7 mouse cellular contexts compared by ENCODE assay signal in genomic region chr17:35868961-35869345, GRCm38 (mm10). TPM values are rescaled to one million over a fixed set of nuclear protein-coding genes. Genes with fewer than 3 reads are reported as not detected.
DNase-seq lines count a peak whose midpoint lies in the region; ATAC-seq and TF ChIP-seq lines count a peak whose summit lies in the region.

No protein-coding gene starts in this region.

- H3K27ac ChIP-seq in neural tube, embryonic 11.5 days (ENCODE audit: low read depth, low read length), result peak overlapping the region; percentile 54; the same call in 1 of the 2 replicates
- peak overlapping the region; percentile 97 for H3K27ac ChIP-seq in embryonic fibroblast, embryonic 13.5 days (ENCODE audit: insufficient read depth, low read length)
- peak overlapping the region; percentile 52 for H3K27ac ChIP-seq in limb, embryonic 11.5 days (replicated peaks; ENCODE audit: low read depth, low read length)
- peak overlapping the region; percentile 80 for H3K27ac ChIP-seq in small intestine, adult 2 months (ENCODE audit: insufficient read depth, low read depth, low read length)

- H3K36me3 ChIP-seq in neural tube, embryonic 11.5 days (ENCODE audit: control insufficient read depth, insufficient read depth, low read length), result peaks cover 7% of the 10 kb centered on the region; the same call in 1 of the 2 replicates
- peaks cover 6% of the 10 kb centered on the region; the same call in 1 of the 2 replicates for H3K36me3 ChIP-seq in limb, embryonic 11.5 days (ENCODE audit: control insufficient read depth, insufficient read depth, low read length)
- H3K36me3 ChIP-seq in small intestine, adult 2 months (ENCODE audit: control insufficient read depth, insufficient read depth, low read length), result no peaks in the 10 kb centered on the region

- peaks cover 37% of the 10 kb centered on the region for H3K4me1 ChIP-seq in neural tube, embryonic 11.5 days (ENCODE audit: control insufficient read depth, insufficient read depth, low read length)
- H3K4me1 ChIP-seq in embryonic fibroblast, embryonic 13.5 days (ENCODE audit: control insufficient read depth, insufficient read depth, low read length), result peaks cover 16% of the 10 kb centered on the region
- peaks cover 38% of the 10 kb centered on the region for H3K4me1 ChIP-seq in limb, embryonic 11.5 days (ENCODE audit: control insufficient read depth, insufficient read depth, low read length)
- peaks cover 16% of the 10 kb centered on the region for H3K4me1 ChIP-seq in small intestine, adult 2 months (ENCODE audit: control insufficient read depth, insufficient read depth, insufficient read length, low read length)

- WGBS in neural tube, embryonic 11.5 days, result 10% methylated on average over 7 of the region's 7 CpGs
- WGBS in limb, embryonic 11.5 days, result 9% methylated on average over 7 of the region's 7 CpGs
- 20% methylated on average over 7 of the region's 7 CpGs for WGBS in small intestine, adult 2 months

- no peak for TF ChIP-seq CTCF in embryonic fibroblast, embryonic 13.5 days (IDR thresholded peaks at IDR 0.05; ENCODE audit: borderline replicate concordance, insufficient read depth, low read length)
- no peak for TF ChIP-seq CTCF in small intestine, adult 2 months (IDR thresholded peaks at IDR 0.05; ENCODE audit: extremely low read depth, insufficient read length, insufficient replicate concordance, low read depth, low read length)

- H3K4me2 ChIP-seq in neural tube, embryonic 11.5 days (ENCODE audit: low read depth), result peak overlapping the region; percentile 86
- peak overlapping the region; percentile 88 for H3K4me2 ChIP-seq in limb, embryonic 11.5 days (ENCODE audit: low read depth, severe bottlenecking)

- DNase-seq in neural tube, embryonic 11.5 days (ENCODE audit: low spot score), result no peak
- no peak for DNase-seq in neural tube, embryonic 10.5 days (ENCODE audit: extremely low spot score, low spot score)
- no peak for DNase-seq in limb, embryonic 11.5 days (ENCODE audit: low spot score)
- DNase-seq in right cerebral cortex, postnatal 25 days, result no peak
- DNase-seq in gastrocnemius, adult 18-20 months (ENCODE audit: low spot score), result no peak

- H3K4me3 ChIP-seq in neural tube, embryonic 11.5 days (ENCODE audit: low read depth, low read length), result peak overlapping the region; percentile 77
- peak overlapping the region; percentile 95 for H3K4me3 ChIP-seq in embryonic fibroblast, embryonic 13.5 days (ENCODE audit: insufficient read depth, low read length)
- H3K4me3 ChIP-seq in limb, embryonic 11.5 days (ENCODE audit: low read depth, low read length), result peak overlapping the region; percentile 60
- H3K4me3 ChIP-seq in small intestine, adult 2 months (ENCODE audit: low read depth, low read length), result peak overlapping the region; percentile 74

- H3K9me3 ChIP-seq in neural tube, embryonic 11.5 days (ENCODE audit: control insufficient read depth, low read length), result no peaks in the 10 kb centered on the region
- peaks cover 3% of the 10 kb centered on the region; the same call in 1 of the 2 replicates for H3K9me3 ChIP-seq in limb, embryonic 11.5 days (ENCODE audit: control insufficient read depth, low read length)

- peak; percentile 37; the same call in 1 of the 2 replicates for TF ChIP-seq POLR2A in embryonic fibroblast, embryonic 13.5 days (IDR thresholded peaks at IDR 0.05; ENCODE audit: low read depth, low read length)
- no peak for TF ChIP-seq POLR2A in small intestine, adult 2 months (IDR thresholded peaks at IDR 0.05; ENCODE audit: low read depth, low read length)

- peak overlapping the region; percentile 94 for H3K9ac ChIP-seq in neural tube, embryonic 11.5 days (ENCODE audit: low read length)
- H3K9ac ChIP-seq in limb, embryonic 11.5 days (ENCODE audit: low read length), result peak overlapping the region; percentile 63

- no peaks in the 10 kb centered on the region for H3K27me3 ChIP-seq in neural tube, embryonic 11.5 days (ENCODE audit: control insufficient read depth, insufficient read depth, low read length)
- H3K27me3 ChIP-seq in limb, embryonic 11.5 days (ENCODE audit: control insufficient read depth, insufficient read depth, low read length), result no peaks in the 10 kb centered on the region
- no peaks in the 10 kb centered on the region for H3K27me3 ChIP-seq in small intestine, adult 2 months (ENCODE audit: control insufficient read depth, insufficient read depth, low read length)

- no peak for ATAC-seq in neural tube, embryonic 11.5 days (ENCODE audit: insufficient read depth, low FRiP score, low TSS enrichment)
- ATAC-seq in limb, embryonic 11.5 days (ENCODE audit: insufficient number of reproducible peaks, low FRiP score, low TSS enrichment, low read depth), result no peak

RNA-seq across cellular contexts. Expression of gene Ppp1r18, which starts 3.6 kb away (rescaled TPM):
- polyA plus RNA-seq in neural tube, embryonic 11.5 days (2014; fragmentation: Nextera tagmentation; extraction: Ambion mirVana), result 34.9 and 39.3 TPM in 2 replicates
- polyA plus RNA-seq in embryonic fibroblast, embryonic 13.5 days (2011; ENCODE audit: insufficient read length, low read depth, missing spikeins), result 92.1 and 115 TPM in 2 replicates
- 22.9 and 25.6 TPM in 2 replicates for polyA plus RNA-seq in limb, embryonic 11.5 days (2014; fragmentation: Nextera tagmentation; extraction: Ambion mirVana)
- polyA plus RNA-seq in small intestine, adult 2 months (2012; rRNA removed), result 16.5 and 22.0 TPM in 2 replicates
- total RNA-seq in gastrocnemius, adult 18-20 months (2021), result 1 to 10 TPM; 4.1 to 5.8 TPM

RNA-seq across cellular contexts. Expression of gene Nrm, which starts 7.8 kb away (rescaled TPM):
- 47.3 and 50.3 TPM in 2 replicates for polyA plus RNA-seq in neural tube, embryonic 11.5 days (2014; fragmentation: Nextera tagmentation; extraction: Ambion mirVana)
- polyA plus RNA-seq in embryonic fibroblast, embryonic 13.5 days (2011; ENCODE audit: insufficient read length, low read depth, missing spikeins), result 9.8 and 15.5 TPM in 2 replicates
- 55.6 and 56.4 TPM in 2 replicates for polyA plus RNA-seq in limb, embryonic 11.5 days (2014; fragmentation: Nextera tagmentation; extraction: Ambion mirVana)
- polyA plus RNA-seq in small intestine, adult 2 months (2012; rRNA removed), result 9.3 and 15.9 TPM in 2 replicates
- 1 to 10 TPM in 1 of 2 experiments, under 1 TPM in 1; 0.68 to 1.5 TPM for total RNA-seq in gastrocnemius, adult 18-20 months (2021)

RNA-seq across cellular contexts. Expression of gene Dhx16, which starts 10.7 kb away (rescaled TPM):
- 42.9 and 51.3 TPM in 2 replicates for polyA plus RNA-seq in neural tube, embryonic 11.5 days (2014; fragmentation: Nextera tagmentation; extraction: Ambion mirVana)
- polyA plus RNA-seq in embryonic fibroblast, embryonic 13.5 days (2011; ENCODE audit: insufficient read length, low read depth, missing spikeins), result 40.5 and 41.1 TPM in 2 replicates
- polyA plus RNA-seq in limb, embryonic 11.5 days (2014; fragmentation: Nextera tagmentation; extraction: Ambion mirVana), result 46.5 and 51.2 TPM in 2 replicates
- polyA plus RNA-seq in small intestine, adult 2 months (2012; rRNA removed), result 47.0 and 64.3 TPM in 2 replicates
- 10 to 100 TPM; 11.7 to 14.1 TPM for total RNA-seq in gastrocnemius, adult 18-20 months (2021)

RNA-seq across cellular contexts. Expression of gene Mdc1, which starts 27.6 kb away (rescaled TPM):
- polyA plus RNA-seq in neural tube, embryonic 11.5 days (2014; fragmentation: Nextera tagmentation; extraction: Ambion mirVana), result 15.0 and 18.3 TPM in 2 replicates
- 30.4 and 31.8 TPM in 2 replicates for polyA plus RNA-seq in embryonic fibroblast, embryonic 13.5 days (2011; ENCODE audit: insufficient read length, low read depth, missing spikeins)
- polyA plus RNA-seq in limb, embryonic 11.5 days (2014; fragmentation: Nextera tagmentation; extraction: Ambion mirVana), result 20.7 and 23.5 TPM in 2 replicates
- 1.7 and 3.2 TPM in 2 replicates for polyA plus RNA-seq in small intestine, adult 2 months (2012; rRNA removed)
- total RNA-seq in gastrocnemius, adult 18-20 months (2021), result 1 to 10 TPM; 4.2 to 6.7 TPM

RNA-seq across cellular contexts. Expression of gene 2310061I04Rik, which starts 28.3 kb away (rescaled TPM):
- 23.7 and 28.5 TPM in 2 replicates for polyA plus RNA-seq in neural tube, embryonic 11.5 days (2014; fragmentation: Nextera tagmentation; extraction: Ambion mirVana)
- polyA plus RNA-seq in embryonic fibroblast, embryonic 13.5 days (2011; ENCODE audit: insufficient read length, low read depth, missing spikeins), result 29.0 and 37.3 TPM in 2 replicates
- polyA plus RNA-seq in limb, embryonic 11.5 days (2014; fragmentation: Nextera tagmentation; extraction: Ambion mirVana), result 21.3 and 23.2 TPM in 2 replicates
- 82.8 and 142 TPM in 2 replicates for polyA plus RNA-seq in small intestine, adult 2 months (2012; rRNA removed)
- total RNA-seq in gastrocnemius, adult 18-20 months (2021), result 10 to 100 TPM; 78.6 to 79.3 TPM
